Mouse (Mus musculus) MEL (cell line): ENCODE data around the gene Aven. TPM values are rescaled to one million over a fixed set of nuclear protein-coding genes. Genes with fewer than 3 reads are reported as not detected.

Experiments used
- DNase-seq: peaks from one replicate; pipeline ENCODE4 v3.0.0; 2011; ENCODE audit warnings: low read depth, low spot score
- H3K27ac ChIP-seq: 2 replicates; pipeline ENCODE4 v1.5.1; 2012; ENCODE audit warnings: low read depth, mild to moderate bottlenecking, control low read depth, low read length, moderate library complexity; ENCODE audit not compliant: control insufficient read depth
- H3K27me3 ChIP-seq, 2 experiments: fragments of 150-350 bp in 1 of 2; sonication (generic) in 1 of 2; 2 replicates each; pipeline ENCODE4 v1.6.1; 2012; ENCODE audit warnings: low read length in 2 of 2, mild to moderate bottlenecking in 2 of 2, improper control_type of control experiment in 1 of 2, moderate library complexity in 1 of 2; ENCODE audit not compliant: insufficient read depth in 2 of 2, control insufficient read depth in 1 of 2
- H3K36me3 ChIP-seq, 2 experiments: 2 replicates each; pipeline ENCODE4 v1.6.1; 2012 to 2014; ENCODE audit warnings: low read length in 2 of 2, improper control_type of control experiment in 1 of 2, inconsistent platforms in 1 of 2, mild to moderate bottlenecking in 1 of 2; ENCODE audit not compliant: insufficient read depth in 2 of 2, control insufficient read depth in 1 of 2
- H3K4me1 ChIP-seq, 2 experiments: fragments of 150-350 bp in 1 of 2; sonication (generic) in 1 of 2; 2 replicates each; pipeline ENCODE4 v1.6.1; 2012; ENCODE audit warnings: low read length in 2 of 2, improper control_type of control experiment in 1 of 2, mild to moderate bottlenecking in 1 of 2; ENCODE audit not compliant: insufficient read depth in 2 of 2, control insufficient read depth in 1 of 2
- H3K4me3 ChIP-seq, 2 experiments: fragments of 150-350 bp in 1 of 2; sonication (generic) in 1 of 2; 2 replicates each; pipeline ENCODE4 v1.5.1; 2012; ENCODE audit warnings: low read depth in 2 of 2, low read length in 2 of 2, mild to moderate bottlenecking in 2 of 2, moderate library complexity in 2 of 2, control low read depth in 1 of 2, improper control_type of control experiment in 1 of 2; ENCODE audit not compliant: control insufficient read depth in 1 of 2, insufficient read depth in 1 of 2
- H3K79me2 ChIP-seq: 2 replicates; pipeline ENCODE4 v1.6.1; 2012; ENCODE audit warnings: mild to moderate bottlenecking, low read length, moderate library complexity; ENCODE audit not compliant: control insufficient read depth, poor library complexity, insufficient read depth
- H3K9ac ChIP-seq: 2 replicates; pipeline ENCODE4 v1.6.1; 2012; ENCODE audit warnings: low read depth, mild to moderate bottlenecking, control low read depth, low read length, moderate library complexity; ENCODE audit not compliant: control insufficient read depth, poor library complexity, severe bottlenecking
- H3K9me3 ChIP-seq: fragments of 150-350 bp; sonication (generic); replicated peaks from 2 replicates; pipeline ENCODE4 v1.6.1; 2012; ENCODE audit warnings: mild to moderate bottlenecking, low read length, improper control_type of control experiment, moderate library complexity; ENCODE audit not compliant: insufficient read depth
- BHLHE40 ChIP-seq: IDR thresholded peaks from 2 replicates; pipeline ENCODE4 v1.6.1; 2012; ENCODE audit warnings: low read depth, mild to moderate bottlenecking, inconsistent platforms, low read length, improper control_type of control experiment, borderline replicate concordance
- CHD1 ChIP-seq: IDR thresholded peaks from 2 replicates; pipeline ENCODE4 v1.6.1; 2012; ENCODE audit warnings: low read depth, mild to moderate bottlenecking, inconsistent platforms, low read length, improper control_type of control experiment
- CHD2 ChIP-seq: IDR thresholded peaks from 2 replicates; pipeline ENCODE4 v1.6.1; 2011; ENCODE audit warnings: low read length, improper control_type of control experiment
- CTCF ChIP-seq, 3 experiments: IDR thresholded peaks in 2 of 3; conservative IDR thresholded peaks in 1 of 3; 2 replicates each; pipeline ENCODE4 v1.5.1; 2011 to 2012; ENCODE audit warnings: low read length in 3 of 3, low read depth in 2 of 3, mild to moderate bottlenecking in 2 of 3, improper control_type of control experiment in 1 of 3, inconsistent platforms in 1 of 3, mixed read lengths in 1 of 3, moderate library complexity in 1 of 3; ENCODE audit not compliant: control insufficient read depth in 1 of 3, insufficient read depth in 1 of 3, poor library complexity in 1 of 3, severe bottlenecking in 1 of 3
- E2F4 ChIP-seq: IDR thresholded peaks from 2 replicates; pipeline ENCODE4 v1.6.1; 2011; ENCODE audit warnings: low read depth, low read length, improper control_type of control experiment, borderline replicate concordance
- ELF1 ChIP-seq: IDR thresholded peaks from 2 replicates; pipeline ENCODE4 v1.6.1; 2014; ENCODE audit warnings: low read depth, mild to moderate bottlenecking, inconsistent platforms, low read length, improper control_type of control experiment, moderate library complexity
- EP300 ChIP-seq, 2 experiments: IDR thresholded peaks; 2 replicates each; pipeline ENCODE4 v1.6.1; 2011; ENCODE audit warnings: improper control_type of control experiment in 2 of 2, low read length in 2 of 2, low read depth in 1 of 2, mild to moderate bottlenecking in 1 of 2
- ETS1 ChIP-seq: IDR thresholded peaks from 2 replicates; pipeline ENCODE4 v1.6.1; 2012; ENCODE audit warnings: low read depth, mild to moderate bottlenecking, inconsistent platforms, low read length, improper control_type of control experiment, moderate library complexity
- GABPA ChIP-seq: IDR thresholded peaks from 2 replicates; pipeline ENCODE4 v1.6.1; 2012; ENCODE audit warnings: low read depth, mild to moderate bottlenecking, inconsistent platforms, low read length, improper control_type of control experiment, moderate library complexity
- GATA1 ChIP-seq: IDR thresholded peaks from 2 replicates; pipeline ENCODE4 v1.6.1; 2011; ENCODE audit warnings: low read depth, low read length, improper control_type of control experiment
- HCFC1 ChIP-seq: IDR thresholded peaks from 2 replicates; pipeline ENCODE4 v1.6.1; 2012; ENCODE audit warnings: low read depth, mild to moderate bottlenecking, inconsistent platforms, low read length, improper control_type of control experiment, moderate library complexity
- JUND ChIP-seq: IDR thresholded peaks from 2 replicates; pipeline ENCODE4 v1.6.1; 2011; ENCODE audit warnings: low read depth, mild to moderate bottlenecking, improper control_type of control experiment, low read length
- KAT2A ChIP-seq: conservative IDR thresholded peaks from 2 replicates; pipeline ENCODE4 v1.6.1; 2012; ENCODE audit warnings: low read depth, low read length, improper control_type of control experiment, inconsistent platforms
- MAFK ChIP-seq: IDR thresholded peaks from 2 replicates; pipeline ENCODE4 v1.6.1; 2011; ENCODE audit warnings: low read depth, mild to moderate bottlenecking, low read length, improper control_type of control experiment, borderline replicate concordance
- MAX ChIP-seq: IDR thresholded peaks from 2 replicates; pipeline ENCODE4 v1.6.1; 2011; ENCODE audit warnings: low read length, improper control_type of control experiment
- MAZ ChIP-seq: IDR thresholded peaks from 2 replicates; pipeline ENCODE4 v1.6.1; 2012; ENCODE audit warnings: low read depth, mild to moderate bottlenecking, inconsistent platforms, low read length, improper control_type of control experiment
- MEF2A ChIP-seq: IDR thresholded peaks from 2 replicates; pipeline ENCODE4 v1.6.1; 2014; ENCODE audit warnings: low read depth, mild to moderate bottlenecking, inconsistent platforms, low read length, improper control_type of control experiment; ENCODE audit not compliant: poor library complexity, insufficient replicate concordance, severe bottlenecking; ENCODE audit errors: extremely low read depth
- MXI1 ChIP-seq: IDR thresholded peaks from 2 replicates; pipeline ENCODE4 v1.6.1; 2011; ENCODE audit warnings: mild to moderate bottlenecking, low read depth, low read length, improper control_type of control experiment
- MYB ChIP-seq: IDR thresholded peaks from 2 replicates; pipeline ENCODE4 v1.6.1; 2011; ENCODE audit warnings: mild to moderate bottlenecking, low read depth, low read length, improper control_type of control experiment
- MYC ChIP-seq: IDR thresholded peaks from 2 replicates; pipeline ENCODE4 v1.6.1; 2011; ENCODE audit warnings: low read depth, mild to moderate bottlenecking, low read length, improper control_type of control experiment, moderate library complexity
- NELFE ChIP-seq: IDR thresholded peaks from 2 replicates; pipeline ENCODE4 v1.6.1; 2011; ENCODE audit warnings: low read depth, low read length, improper control_type of control experiment
- NRF1 ChIP-seq: IDR thresholded peaks from 2 replicates; pipeline ENCODE4 v1.6.1; 2014; ENCODE audit warnings: low read depth, mild to moderate bottlenecking, inconsistent platforms, low read length, improper control_type of control experiment, moderate library complexity; ENCODE audit not compliant: poor library complexity, insufficient read depth, severe bottlenecking
- POLR2AphosphoS5 ChIP-seq: IDR thresholded peaks from 2 replicates; pipeline ENCODE4 v1.6.1; 2012; ENCODE audit warnings: low read depth, borderline replicate concordance, mild to moderate bottlenecking, inconsistent platforms, low read length, moderate library complexity, mixed read lengths
- RAD21 ChIP-seq: IDR thresholded peaks from 2 replicates; pipeline ENCODE4 v1.6.1; 2011; ENCODE audit warnings: mild to moderate bottlenecking, low read depth, low read length, improper control_type of control experiment
- RCOR1 ChIP-seq: IDR thresholded peaks from 2 replicates; pipeline ENCODE4 v1.6.1; 2012; ENCODE audit warnings: low read depth, mild to moderate bottlenecking, inconsistent platforms, low read length, improper control_type of control experiment
- SIN3A ChIP-seq: IDR thresholded peaks from 2 replicates; pipeline ENCODE4 v1.6.1; 2012; ENCODE audit warnings: low read length, improper control_type of control experiment, inconsistent platforms
- SMC3 ChIP-seq: IDR thresholded peaks from 2 replicates; pipeline ENCODE4 v1.6.1; 2011; ENCODE audit warnings: low read depth, low read length, improper control_type of control experiment
- TAL1 ChIP-seq: IDR thresholded peaks from 2 replicates; pipeline ENCODE4 v1.6.1; 2012; ENCODE audit warnings: mild to moderate bottlenecking, inconsistent platforms, low read length, moderate library complexity, mixed read lengths
- TBP ChIP-seq: IDR thresholded peaks from 2 replicates; pipeline ENCODE4 v1.8.0; 2011; ENCODE audit warnings: low read depth, low read length, improper control_type of control experiment
- TCF12 ChIP-seq: IDR thresholded peaks from 2 replicates; pipeline ENCODE4 v1.6.1; 2014; ENCODE audit warnings: low read depth, mild to moderate bottlenecking, inconsistent platforms, low read length, improper control_type of control experiment, moderate library complexity
- UBTF ChIP-seq: IDR thresholded peaks from 2 replicates; pipeline ENCODE4 v1.6.1; 2012; ENCODE audit warnings: low read depth, mild to moderate bottlenecking, inconsistent platforms, low read length, improper control_type of control experiment, moderate library complexity, borderline replicate concordance; ENCODE audit not compliant: insufficient read depth
- USF1 ChIP-seq: IDR thresholded peaks from 2 replicates; pipeline ENCODE4 v1.6.1; 2014; ENCODE audit warnings: low read depth, mild to moderate bottlenecking, inconsistent platforms, low read length, improper control_type of control experiment, moderate library complexity
- ZC3H11A ChIP-seq: IDR thresholded peaks from 2 replicates; pipeline ENCODE4 v1.6.1; 2012; ENCODE audit warnings: low read depth, mild to moderate bottlenecking, inconsistent platforms, low read length, improper control_type of control experiment
- ZKSCAN1 ChIP-seq: IDR thresholded peaks from 2 replicates; pipeline ENCODE4 v1.6.1; 2012; ENCODE audit warnings: low read depth, mild to moderate bottlenecking, inconsistent platforms, low read length, improper control_type of control experiment, moderate library complexity
- ZMIZ1 ChIP-seq: IDR thresholded peaks from 2 replicates; pipeline ENCODE4 v1.6.1; 2012; ENCODE audit warnings: low read depth, mild to moderate bottlenecking, inconsistent platforms, low read length, improper control_type of control experiment, moderate library complexity
- ZNF384 ChIP-seq: IDR thresholded peaks from 2 replicates; pipeline ENCODE4 v1.6.1; 2012; ENCODE audit warnings: low read depth, mild to moderate bottlenecking, inconsistent platforms, low read length, improper control_type of control experiment
- polyA plus RNA-seq, 2 experiments: library from polyadenylated mRNA; stranded (reverse) in 1 of 2; unstranded in 1 of 2; fragments of >175 nt in 1 of 2; fragments of >200 nt in 1 of 2; gene quantifications; 2 replicates each; pipeline versions ENCODE4 v1.2.1 to v1.2.4; 2012; ENCODE audit warnings: low replicate concordance in 2 of 2, low read depth in 1 of 2; ENCODE audit not compliant: insufficient read length in 2 of 2, insufficient read depth in 1 of 2, missing spikeins in 1 of 2
- total RNA-seq: library from RNA; depleted of rRNA; stranded (reverse); fragments of 300-350 nt; gene quantifications from 2 replicates; pipeline ENCODE4 v1.2.3, GENCODE M21; 2012

Aven gene
- total and polyA plus RNA-seq, 3 experiments: 33.4 to 72.8 (median 50.3) TPM

DNA sequence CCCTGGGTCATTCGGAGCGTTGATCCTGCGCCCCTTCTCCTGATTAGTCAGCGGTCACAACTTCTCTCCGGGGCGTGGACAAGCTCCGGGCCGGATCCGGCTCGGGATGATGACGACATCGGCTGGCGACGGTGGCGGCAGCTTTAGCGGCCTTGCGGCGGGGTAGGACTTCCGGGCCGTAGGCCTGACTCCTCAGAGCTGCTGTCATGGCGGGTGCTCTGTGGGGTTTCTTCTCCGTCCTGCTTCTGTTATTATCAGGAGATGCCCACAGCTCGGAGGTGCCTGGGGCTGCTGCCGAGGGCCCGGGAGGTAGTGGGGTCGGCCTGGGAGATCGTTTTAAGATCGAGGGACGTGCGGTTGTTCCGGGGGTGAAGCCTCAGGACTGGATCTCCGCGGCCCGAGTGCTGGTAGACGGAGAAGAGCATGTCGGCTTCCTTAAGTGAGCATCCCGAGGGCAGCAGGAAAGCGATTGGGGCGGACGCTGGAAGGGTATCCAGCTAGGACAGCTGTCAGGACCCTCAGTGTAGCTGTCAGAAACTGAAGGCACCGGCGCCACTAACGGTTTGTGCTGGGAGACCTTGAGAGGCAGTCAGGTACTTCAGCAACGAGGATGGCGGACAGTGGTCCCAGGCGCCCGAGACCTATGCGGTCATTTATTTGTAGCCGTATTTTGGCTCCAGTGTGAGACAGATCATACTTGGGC is 37.8 kb upstream of the Aven start, which contains the start of gene Emc7:
Gene Emc7 (plus strand): TSS at position 136 of the 703 bp plus-strand sequence.
- H3K9ac ChIP-seq: peak within 1 kb of the TSS; percentile 91
- TF ChIP-seq POLR2AphosphoS5 (peak; percentile 9; the same call in 1 of the 2 replicates), BHLHE40 (no peak), MEF2A (no peak), GABPA (no peak), HCFC1 (peak; percentile 97), TAL1 (no peak), ZKSCAN1 (no peak), E2F4 (peak; percentile 86; the same call in 1 of the 2 replicates), ETS1 (peak; percentile 70; the same call in 1 of the 2 replicates), RAD21 (no peak), ZMIZ1 (peak; percentile 96), MYB (no peak), NELFE (peak; percentile 99), ZNF384 (no peak), ELF1 (peak; percentile 98), MXI1 (peak; percentile 99), CHD2 (no peak), EP300 (IDR thresholded peaks at IDR 0.05; ENCODE audit: low read depth in 1 of 2, low read length in 2 of 2) (peak in 1 of 2 experiments; percentile 52; a peak in 2 of 4 replicates), JUND (no peak), ZC3H11A (peak; percentile 46), USF1 (peak; percentile 52; the same call in 1 of the 2 replicates), SIN3A (peak; percentile 99), TBP (peak; percentile 88), MAX (peak; percentile 85), UBTF (0 out of 2 replicates have a peak, but pooled peaks have one; percentile 23), CTCF (IDR thresholded peaks at IDR 0.05 in 2 of 3, conservative IDR thresholded peaks at IDR 0.05 in 1 of 3; ENCODE audit: control insufficient read depth in 1 of 3, insufficient read depth in 1 of 3, low read depth in 2 of 3, low read length in 3 of 3, poor library complexity in 1 of 3, severe bottlenecking in 1 of 3) (no peak), MYC (peak; percentile 65; the same call in 1 of the 2 replicates), TCF12 (peak; percentile 83), CHD1 (peak; percentile 87; the same call in 1 of the 2 replicates), GATA1 (no peak), MAZ (peak; percentile 85; the same call in 1 of the 2 replicates), MAFK (no peak), KAT2A (peak; percentile 93), NRF1 (0 out of 2 replicates have a peak, but pooled peaks have one; percentile 42), SMC3 (no peak), RCOR1 (peak; percentile 1; the same call in 1 of the 2 replicates)

More for the DNA sequence above, 37.8 kb upstream of the Aven start, which contains the start of gene Emc7:
- H3K36me3 ChIP-seq: peaks cover 4 to 35% of the 10 kb centered on the region in 2 experiments
- no peaks in the 10 kb centered on the region for H3K27me3 ChIP-seq
- H3K9me3 ChIP-seq: no peaks in the 10 kb centered on the region
- peaks cover 39% of the 10 kb centered on the region for H3K79me2 ChIP-seq
- H3K4me3 ChIP-seq: peak within 1 kb of the TSS; percentile 77 to 97
- peak; percentile 99 for DNase-seq
- H3K4me1 ChIP-seq: peaks cover 18 to 22% of the 10 kb centered on the region in 2 experiments
- H3K27ac ChIP-seq: peak within 1 kb of the TSS; percentile 72
